Mouse (Mus musculus): ENCODE results near the gene Arhgap21. TPM values are rescaled to one million over a fixed set of nuclear protein-coding genes. Genes with fewer than 3 reads are reported as not detected.

Arhgap21 gene
- polyA plus RNA-seq, 1 experiment, result 33.4 TPM

- no peak for TF ChIP-seq POLR2A (IDR thresholded peaks at IDR 0.05; ENCODE audit: borderline replicate concordance, extremely low read depth, low read depth, low read length)
- DNase-seq, result no peak
- no peak overlapping the region for H3K4me3 ChIP-seq (replicated peaks; ENCODE audit: extremely low read depth, low read depth, low read length)
Measured at GRCm38 (mm10) chr2:20928454-20928853, 40.2 kb downstream of the Arhgap21 start.

DNA sequence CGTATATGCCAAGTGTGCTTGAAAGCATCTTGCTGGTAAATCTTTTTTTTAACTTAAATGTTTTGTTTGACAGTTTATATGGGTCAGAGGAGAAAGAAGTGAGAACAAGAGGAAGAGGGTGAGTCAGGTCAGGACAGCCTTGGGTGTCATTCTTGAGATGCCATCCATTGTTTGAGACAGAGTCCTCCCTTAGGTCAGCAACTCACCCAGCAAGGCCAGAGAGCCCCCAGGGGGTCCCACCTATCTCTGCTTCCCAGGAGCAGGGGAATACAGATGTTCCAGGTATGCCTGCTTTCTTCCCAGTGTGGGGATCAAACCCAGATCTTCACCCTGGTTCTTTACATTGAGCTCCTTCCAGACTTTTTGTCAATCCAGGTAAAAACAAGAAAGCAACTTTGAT is 43.7 kb downstream of the Arhgap21 start:
- no peak overlapping the region for H3K4me3 ChIP-seq (replicated peaks; ENCODE audit: extremely low read depth, low read depth, low read length)
- no peak for DNase-seq
- WGBS, result 49% methylated on average over 1 of the region's 1 CpGs
- H3K4me1 ChIP-seq (ENCODE audit: control insufficient read depth, insufficient read depth, low read length), result peaks cover 3% of the 10 kb centered on the region
- no peak for TF ChIP-seq POLR2A (IDR thresholded peaks at IDR 0.05; ENCODE audit: borderline replicate concordance, extremely low read depth, low read depth, low read length)
- no peak for TF ChIP-seq CTCF (IDR thresholded peaks at IDR 0.05; ENCODE audit: insufficient read depth, low read length)

More at GRCm38 (mm10) chr2:20928454-20928853, 40.2 kb downstream of the Arhgap21 start:
- peaks cover 6% of the 10 kb centered on the region for H3K4me1 ChIP-seq (ENCODE audit: control insufficient read depth, insufficient read depth, low read length)

GRCm38 (mm10) chr2:20922366-20922765 is 46.3 kb downstream of the Arhgap21 start:
- DNase-seq, result no peak
- H3K4me1 ChIP-seq (ENCODE audit: control insufficient read depth, insufficient read depth, low read length), result peaks cover 3% of the 10 kb centered on the region
- TF ChIP-seq CTCF (IDR thresholded peaks at IDR 0.05; ENCODE audit: insufficient read depth, low read length) (no peak), POLR2A (IDR thresholded peaks at IDR 0.05; ENCODE audit: borderline replicate concordance, extremely low read depth, low read depth, low read length) (no peak)
- no peak overlapping the region for H3K4me3 ChIP-seq (replicated peaks; ENCODE audit: extremely low read depth, low read depth, low read length)
- 17% methylated on average over 1 of the region's 1 CpGs for WGBS

DNA sequence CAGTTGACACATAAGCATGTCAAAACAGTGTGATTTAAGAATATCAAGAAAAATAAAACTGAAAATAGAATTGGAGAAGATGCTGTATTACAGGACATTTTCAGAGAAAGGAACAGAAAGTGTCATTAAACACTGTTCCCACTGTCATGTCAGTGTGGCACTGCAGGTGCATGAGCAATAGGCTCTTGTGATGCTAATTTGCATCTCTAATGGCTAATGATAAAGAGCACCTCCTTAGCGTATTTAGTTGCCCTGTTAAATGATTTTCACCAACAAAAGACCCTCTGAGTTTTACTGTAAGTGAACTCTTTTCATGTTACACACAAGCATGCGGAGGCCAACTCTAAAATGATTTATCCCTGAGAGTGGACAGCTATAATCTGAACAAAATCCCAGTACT is 47.1 kb downstream of the Arhgap21 start:
- 92% methylated on average over 2 of the region's 2 CpGs for WGBS
- no peak for TF ChIP-seq CTCF (IDR thresholded peaks at IDR 0.05; ENCODE audit: insufficient read depth, low read length)
- no peak for TF ChIP-seq POLR2A (IDR thresholded peaks at IDR 0.05; ENCODE audit: borderline replicate concordance, extremely low read depth, low read depth, low read length)

DNA sequence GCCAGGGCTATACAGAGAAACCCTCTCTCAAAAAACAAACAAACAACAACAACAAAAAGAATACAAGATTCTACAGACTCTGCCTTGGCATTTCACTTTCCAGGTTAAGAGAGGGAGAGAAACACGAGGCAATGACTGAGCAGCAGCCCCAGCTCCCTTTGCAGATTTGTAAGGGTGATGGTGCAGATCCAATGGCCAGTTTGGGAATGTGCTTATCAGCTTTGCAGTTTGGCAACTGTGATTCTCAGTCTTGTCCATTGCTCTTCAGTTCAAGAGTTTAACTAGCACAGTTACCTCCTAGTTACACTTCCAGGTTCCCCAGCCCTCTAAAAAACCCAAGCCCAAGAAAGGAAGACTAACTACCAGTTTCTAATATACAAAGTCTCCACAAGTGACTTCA is 47.7 kb downstream of the Arhgap21 start:
- WGBS, result 78% methylated on average over 1 of the region's 1 CpGs

More for the DNA sequence above, 47.1 kb downstream of the Arhgap21 start:
- Histone ChIP-seq H3K4me3 (replicated peaks; ENCODE audit: extremely low read depth, low read depth, low read length) (no peak overlapping the region), H3K4me1 (ENCODE audit: control insufficient read depth, insufficient read depth, low read length) (peaks cover under 1% of the 10 kb centered on the region)
- DNase-seq, result no peak

GRCm38 (mm10) chr2:20914531-20915320 is 54.0 kb downstream of the Arhgap21 start:
- 73% methylated on average over 10 of the region's 10 CpGs for WGBS
- no peak overlapping the region for H3K4me3 ChIP-seq (replicated peaks; ENCODE audit: extremely low read depth, low read depth, low read length)
- DNase-seq, result no peak
- H3K4me1 ChIP-seq (ENCODE audit: control insufficient read depth, insufficient read depth, low read length), result no peaks in the 10 kb centered on the region; the same call in 1 of the 2 replicates
- TF ChIP-seq POLR2A (IDR thresholded peaks at IDR 0.05; ENCODE audit: borderline replicate concordance, extremely low read depth, low read depth, low read length) (no peak), CTCF (IDR thresholded peaks at IDR 0.05; ENCODE audit: insufficient read depth, low read length) (no peak)

More for the DNA sequence above, 47.7 kb downstream of the Arhgap21 start:
- no peak for TF ChIP-seq POLR2A (IDR thresholded peaks at IDR 0.05; ENCODE audit: borderline replicate concordance, extremely low read depth, low read depth, low read length)
- TF ChIP-seq CTCF (IDR thresholded peaks at IDR 0.05; ENCODE audit: insufficient read depth, low read length), result no peak
- no peaks in the 10 kb centered on the region; the same call in 1 of the 2 replicates for H3K4me1 ChIP-seq (ENCODE audit: control insufficient read depth, insufficient read depth, low read length)
- DNase-seq, result no peak
- no peak overlapping the region for H3K4me3 ChIP-seq (replicated peaks; ENCODE audit: extremely low read depth, low read depth, low read length)

GRCm38 (mm10) chr2:20913019-20913415 is 55.7 kb downstream of the Arhgap21 start:
- no peak for DNase-seq
- WGBS, result 88% methylated on average over 1 of the region's 1 CpGs
- peaks cover 2% of the 10 kb centered on the region; the same call in 1 of the 2 replicates for H3K4me1 ChIP-seq (ENCODE audit: control insufficient read depth, insufficient read depth, low read length)
- TF ChIP-seq POLR2A (IDR thresholded peaks at IDR 0.05; ENCODE audit: borderline replicate concordance, extremely low read depth, low read depth, low read length), result no peak
- no peak for TF ChIP-seq CTCF (IDR thresholded peaks at IDR 0.05; ENCODE audit: insufficient read depth, low read length)
- H3K4me3 ChIP-seq (replicated peaks; ENCODE audit: extremely low read depth, low read depth, low read length), result no peak overlapping the region

GRCm38 (mm10) chr2:20912348-20913018 is 56.2 kb downstream of the Arhgap21 start:
- no peak for DNase-seq
- 80% methylated on average over 11 of the region's 11 CpGs for WGBS
- TF ChIP-seq POLR2A (IDR thresholded peaks at IDR 0.05; ENCODE audit: borderline replicate concordance, extremely low read depth, low read depth, low read length) (no peak), CTCF (IDR thresholded peaks at IDR 0.05; ENCODE audit: insufficient read depth, low read length) (no peak)
- Histone ChIP-seq H3K4me3 (replicated peaks; ENCODE audit: extremely low read depth, low read depth, low read length) (no peak overlapping the region), H3K4me1 (ENCODE audit: control insufficient read depth, insufficient read depth, low read length) (peaks cover 2% of the 10 kb centered on the region)

GRCm38 (mm10) chr2:20910446-20910845 is 58.2 kb downstream of the Arhgap21 start:
- TF ChIP-seq POLR2A (IDR thresholded peaks at IDR 0.05; ENCODE audit: borderline replicate concordance, extremely low read depth, low read depth, low read length) (no peak), CTCF (IDR thresholded peaks at IDR 0.05; ENCODE audit: insufficient read depth, low read length) (no peak)
- no peak overlapping the region for H3K4me3 ChIP-seq (replicated peaks; ENCODE audit: extremely low read depth, low read depth, low read length)
- peaks cover 4% of the 10 kb centered on the region for H3K4me1 ChIP-seq (ENCODE audit: control insufficient read depth, insufficient read depth, low read length)
- WGBS, result 93% methylated on average over 3 of the region's 3 CpGs
- no peak for DNase-seq

Measured in lung, adult 2 months (tissue).